Mouse (Mus musculus): ENCODE measurements at regions not wholly inside any gene's neighbourhood (a gene's known extent, or its start where the extent isn't known, plus 50 kb on each side); places are given as distances from the start of the nearest gene placed in this dataset.

DNA sequence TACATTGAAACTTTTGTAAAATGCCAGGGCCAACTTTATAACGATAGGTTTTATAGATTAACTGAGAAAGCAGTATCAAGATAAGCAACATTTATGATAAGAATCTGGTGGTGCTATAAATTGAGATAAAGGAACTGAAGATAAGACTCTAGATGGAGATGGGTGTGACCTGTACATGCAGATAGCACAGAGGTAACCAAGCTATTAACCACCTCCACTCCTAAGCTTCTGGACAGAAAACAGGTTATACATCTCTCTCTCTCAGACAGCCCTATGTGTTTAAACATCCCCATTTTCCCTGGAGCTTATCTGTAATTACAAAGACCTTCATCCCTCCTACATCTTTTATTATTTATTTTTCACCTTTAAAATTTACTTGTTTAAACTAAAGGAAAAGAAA lies 590.5 kb upstream of the Nrg3 start:
- intact Hi-C loops (cut with DNase I), result no loop called here
- DNase-seq, result no peak

DNA sequence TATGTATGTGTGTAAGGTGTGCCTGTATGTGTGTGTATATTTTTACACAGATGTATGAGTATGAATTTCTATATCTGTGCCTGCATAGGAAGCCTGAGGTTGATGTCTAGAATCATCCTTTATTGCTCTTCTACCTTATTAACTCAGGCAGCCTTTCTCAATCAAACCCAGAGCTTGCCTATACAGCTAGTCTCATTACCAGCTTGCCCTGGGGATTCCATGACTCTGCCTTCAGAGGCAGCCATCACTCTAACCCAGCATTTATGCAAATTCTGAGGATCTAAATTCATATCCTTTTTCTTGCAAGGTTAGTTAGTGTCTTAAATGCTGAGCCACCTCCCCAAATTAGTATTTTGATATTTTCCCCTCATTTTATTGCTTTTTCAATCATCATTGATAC lies 569.0 kb upstream of the Nrg3 start:
- DNase-seq, result no peak
- intact Hi-C loops (cut with DNase I), result no loop called here

DNA sequence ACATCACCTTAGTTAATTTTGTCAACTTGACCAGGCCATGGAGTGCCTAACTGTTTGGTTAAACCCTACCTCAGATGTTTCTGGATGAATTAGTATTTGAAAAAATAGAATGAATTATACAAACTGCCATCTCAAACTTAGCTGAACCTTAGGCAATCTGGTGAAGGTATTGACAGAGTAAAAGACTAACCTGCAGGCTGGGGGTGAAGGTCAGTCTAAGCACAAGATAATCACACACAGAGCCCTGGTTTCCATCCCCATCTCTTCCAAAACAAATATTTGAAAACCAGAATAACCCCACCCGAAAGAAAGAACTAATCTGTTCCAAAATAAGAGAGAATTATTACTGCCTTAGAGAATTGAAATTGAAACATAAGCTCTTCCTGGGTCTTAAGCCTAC lies 563.3 kb upstream of the Nrg3 start:
- intact Hi-C loops (cut with DNase I), result no loop called here
- no peak for DNase-seq

DNA sequence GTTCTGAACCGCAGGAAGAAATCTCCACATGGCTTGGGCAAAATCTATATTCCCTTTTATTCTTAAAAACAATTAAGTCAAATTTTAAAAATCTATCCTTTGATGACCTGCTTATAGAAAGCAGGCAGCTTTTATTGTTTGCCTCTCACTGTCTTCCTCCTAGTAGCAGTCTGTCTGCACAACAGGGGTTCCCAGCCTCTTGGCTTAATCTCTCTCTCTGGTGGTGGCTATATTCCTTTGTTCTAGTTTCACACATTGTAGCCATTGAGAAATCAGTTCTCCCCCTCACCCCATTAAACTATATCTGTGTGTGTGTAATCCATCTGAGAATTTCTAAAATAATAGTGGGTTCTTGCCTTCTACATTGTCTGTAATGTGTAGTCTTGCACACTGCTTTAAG lies 542.4 kb upstream of the Nrg3 start:
- peak; percentile 23 for DNase-seq
- intact Hi-C loops (cut with DNase I), result no loop called here

DNA sequence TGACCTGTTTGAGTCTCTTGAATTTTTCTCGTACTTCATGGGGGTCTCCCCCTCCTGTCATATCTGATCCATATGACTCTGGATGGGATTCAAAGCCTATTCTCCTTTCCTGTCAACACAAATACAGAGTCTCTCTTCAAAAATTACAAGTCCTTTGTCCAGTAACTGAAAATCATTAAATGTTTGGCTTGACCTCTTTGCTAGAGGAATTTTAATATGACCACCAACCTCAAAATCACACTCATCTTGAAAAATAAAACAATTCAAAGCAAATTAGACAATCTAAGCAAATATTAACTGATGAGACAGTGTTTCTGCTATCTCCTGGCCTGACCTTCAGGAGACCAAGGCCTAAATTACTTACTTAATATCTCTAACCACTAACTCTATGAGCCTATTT lies 541.8 kb upstream of the Nrg3 start:
- intact Hi-C loops (cut with DNase I), result no loop called here
- DNase-seq, result no peak

DNA sequence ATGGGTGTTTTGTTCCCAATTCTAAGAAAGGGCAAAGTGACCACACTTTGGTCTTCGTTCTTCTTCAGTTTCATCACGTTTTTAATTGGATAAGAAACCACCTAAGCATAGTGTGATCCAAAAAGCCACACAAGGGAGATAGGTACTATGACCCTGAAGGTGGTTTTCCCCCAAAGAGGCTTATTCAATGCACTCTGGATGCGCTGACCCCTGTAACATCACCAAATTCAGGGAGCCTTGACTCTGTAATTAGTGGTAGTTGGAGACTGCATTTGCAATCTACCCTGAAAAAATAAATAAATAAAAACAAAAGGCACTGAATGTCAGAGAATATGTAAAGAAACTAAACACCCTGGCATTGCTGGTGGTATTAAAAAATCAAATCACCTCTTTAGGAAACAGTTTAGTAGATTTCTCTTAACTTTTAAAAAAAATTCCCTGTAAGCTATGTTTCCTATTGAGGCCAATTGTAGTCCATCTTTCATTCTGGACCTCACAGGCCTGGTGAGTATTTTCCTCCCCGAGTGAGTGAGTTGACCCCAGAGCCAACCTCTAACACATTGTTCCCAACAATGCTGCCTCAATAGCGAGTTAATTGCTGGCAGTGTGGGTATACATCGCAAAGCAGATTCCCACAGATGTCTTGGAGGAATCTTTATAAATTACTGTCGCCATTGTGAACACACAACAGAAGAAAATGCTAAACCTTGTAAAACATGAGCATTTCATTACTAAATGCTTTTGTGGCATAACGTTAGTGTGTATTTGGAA lies 537.1 kb upstream of the Nrg3 start:
- intact Hi-C loops (cut with DNase I), result no loop called here
- no peak for DNase-seq

Data from left cerebral cortex, postnatal 4 days (tissue).